Mouse (Mus musculus): ENCODE data around the gene Phactr1. TPM values are rescaled to one million over a fixed set of nuclear protein-coding genes. Genes with fewer than 3 reads are reported as not detected.
A peak's percentile ranks its signal among the peaks of the same experiment; 100 is the strongest.

The Phactr1 gene
- total and polyA plus RNA-seq, 2 experiments, result 0.16 to 0.28 TPM

DNA sequence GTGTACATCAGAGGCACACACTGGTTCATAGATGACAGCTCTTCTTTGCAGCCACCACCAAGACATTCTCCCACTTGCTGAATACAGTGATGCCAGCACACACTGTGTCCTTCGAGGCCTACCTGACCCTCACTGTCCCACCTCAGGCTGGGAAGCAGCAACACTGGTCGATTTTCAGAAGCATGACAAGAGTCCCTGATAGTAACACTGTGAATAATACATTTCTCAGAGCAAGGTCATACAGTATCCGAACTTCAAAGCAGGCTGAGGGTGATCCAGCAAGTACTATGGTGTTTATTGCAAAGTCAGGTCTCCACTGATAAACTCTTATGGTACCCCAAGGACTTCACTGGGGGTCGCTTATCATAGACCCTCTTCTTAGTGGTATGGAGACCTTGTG, 390.1 kb downstream of the Phactr1 start:
- H3K4me1 ChIP-seq (ENCODE audit: control insufficient read depth, insufficient read depth, low read length), result no peaks in the 10 kb centered on the region
- no peak overlapping the region for H3K27ac ChIP-seq (replicated peaks; ENCODE audit: insufficient read depth, low read depth, low read length)
- no peaks in the 10 kb centered on the region for H3K79me2 ChIP-seq (ENCODE audit: control insufficient read depth, insufficient read depth, low read length)
- no peak overlapping the region for H3K4me3 ChIP-seq (ENCODE audit: insufficient read depth, low read depth, low read length)
- no peaks in the 10 kb centered on the region for H3K36me3 ChIP-seq (ENCODE audit: control insufficient read depth, insufficient read depth, low read length)
- no peak for DNase-seq (ENCODE audit: extremely low read depth, low read depth, low spot score)
- 67% methylated on average over 4 of the region's 4 CpGs for WGBS
- H3K9ac ChIP-seq (ENCODE audit: low read depth, low read length), result no peak overlapping the region
- no peaks in the 10 kb centered on the region for H3K27me3 ChIP-seq (ENCODE audit: control insufficient read depth, insufficient read depth, low read length)
- TF ChIP-seq POLR2A (IDR thresholded peaks at IDR 0.05; ENCODE audit: extremely low read depth, insufficient read depth, low read length) (no peak), CTCF (IDR thresholded peaks at IDR 0.05; ENCODE audit: low read depth, low read length) (no peak)

DNA sequence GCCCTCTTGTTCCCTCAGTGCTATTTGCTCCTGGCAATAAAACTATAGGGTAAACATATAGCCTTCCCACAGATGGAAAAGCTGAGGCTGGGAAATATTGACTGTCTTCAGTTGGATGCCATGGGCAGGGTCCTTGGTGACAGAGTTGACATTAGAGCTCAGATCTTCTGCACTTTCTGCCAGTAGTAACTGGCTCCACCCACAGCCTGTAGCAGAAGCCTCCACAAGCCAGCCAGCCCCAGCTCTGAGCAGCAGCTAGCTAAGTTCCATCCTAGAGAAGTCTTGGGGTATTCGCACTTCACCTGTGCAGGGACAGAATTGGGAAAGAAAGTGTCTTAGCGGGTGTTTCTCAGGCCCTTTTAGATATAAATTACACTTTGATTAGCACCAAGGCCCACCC, 390.5 kb downstream of the Phactr1 start:
- no peak for TF ChIP-seq CTCF (IDR thresholded peaks at IDR 0.05; ENCODE audit: low read depth, low read length)
- TF ChIP-seq POLR2A (IDR thresholded peaks at IDR 0.05; ENCODE audit: extremely low read depth, insufficient read depth, low read length), result no peak
- Histone ChIP-seq H3K4me3 (ENCODE audit: insufficient read depth, low read depth, low read length) (no peak overlapping the region), H3K79me2 (ENCODE audit: control insufficient read depth, insufficient read depth, low read length) (no peaks in the 10 kb centered on the region), H3K27ac (replicated peaks; ENCODE audit: insufficient read depth, low read depth, low read length) (no peak overlapping the region), H3K9ac (ENCODE audit: low read depth, low read length) (no peak overlapping the region), H3K4me1 (ENCODE audit: control insufficient read depth, insufficient read depth, low read length) (no peaks in the 10 kb centered on the region), H3K36me3 (ENCODE audit: control insufficient read depth, insufficient read depth, low read length) (no peaks in the 10 kb centered on the region), H3K27me3 (ENCODE audit: control insufficient read depth, insufficient read depth, low read length) (no peaks in the 10 kb centered on the region)
- no peak for DNase-seq (ENCODE audit: extremely low read depth, low read depth, low spot score)
- WGBS, result 98% methylated on average over 2 of the region's 2 CpGs

DNA sequence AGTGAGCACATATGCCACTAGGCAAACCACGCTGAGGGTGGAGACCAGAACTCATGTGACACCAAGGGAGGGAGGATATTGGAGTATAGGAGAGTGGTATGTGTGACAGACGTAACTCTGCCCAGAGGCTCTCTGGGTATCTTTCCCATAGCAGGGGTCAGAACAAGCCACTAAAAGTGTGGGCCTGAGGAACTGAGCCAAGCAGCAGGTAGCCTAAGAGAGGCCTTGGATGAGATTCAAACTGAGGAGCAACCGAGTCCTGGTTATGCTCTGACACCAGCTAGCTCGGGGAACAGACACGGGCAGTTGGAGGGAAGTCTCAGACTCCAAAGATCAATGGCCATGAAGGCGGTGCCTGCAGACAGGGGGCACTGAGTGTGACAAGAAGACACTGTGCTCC, 395.0 kb downstream of the Phactr1 start:
- Histone ChIP-seq H3K4me1 (ENCODE audit: control insufficient read depth, insufficient read depth, low read length) (no peaks in the 10 kb centered on the region), H3K4me3 (ENCODE audit: insufficient read depth, low read depth, low read length) (no peak overlapping the region), H3K36me3 (ENCODE audit: control insufficient read depth, insufficient read depth, low read length) (no peaks in the 10 kb centered on the region), H3K27me3 (ENCODE audit: control insufficient read depth, insufficient read depth, low read length) (no peaks in the 10 kb centered on the region), H3K9ac (ENCODE audit: low read depth, low read length) (no peak overlapping the region), H3K79me2 (ENCODE audit: control insufficient read depth, insufficient read depth, low read length) (no peaks in the 10 kb centered on the region), H3K27ac (replicated peaks; ENCODE audit: insufficient read depth, low read depth, low read length) (no peak overlapping the region)
- no peak for DNase-seq (ENCODE audit: extremely low read depth, low read depth, low spot score)
- TF ChIP-seq CTCF (IDR thresholded peaks at IDR 0.05; ENCODE audit: low read depth, low read length), result no peak
- no peak for TF ChIP-seq POLR2A (IDR thresholded peaks at IDR 0.05; ENCODE audit: extremely low read depth, insufficient read depth, low read length)
- WGBS, result 80% methylated on average over 6 of the region's 6 CpGs

DNA sequence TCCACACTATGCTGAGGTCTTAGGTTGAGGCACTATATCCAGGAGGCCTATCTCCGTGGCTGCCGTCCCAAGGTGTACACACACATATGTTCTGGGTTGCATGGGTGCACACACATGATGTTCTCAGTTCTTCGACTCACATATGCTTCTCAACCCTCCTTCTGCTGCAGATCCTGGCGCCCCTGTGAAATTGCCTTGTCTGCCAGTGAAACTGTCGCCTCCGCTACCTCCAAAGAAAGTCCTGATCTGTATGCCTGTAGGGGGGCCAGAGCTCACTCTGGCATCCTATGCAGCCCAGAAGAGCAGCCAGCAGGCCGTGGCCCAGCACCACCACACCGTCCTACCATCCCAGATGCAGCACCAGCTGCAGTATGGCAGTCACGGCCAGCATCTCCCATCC, 397.1 kb downstream of the Phactr1 start:
- TF ChIP-seq CTCF (IDR thresholded peaks at IDR 0.05; ENCODE audit: low read depth, low read length) (no peak), POLR2A (IDR thresholded peaks at IDR 0.05; ENCODE audit: extremely low read depth, insufficient read depth, low read length) (no peak)
- H3K36me3 ChIP-seq (ENCODE audit: control insufficient read depth, insufficient read depth, low read length), result no peaks in the 10 kb centered on the region
- WGBS, result 90% methylated on average over 9 of the region's 9 CpGs

DNA sequence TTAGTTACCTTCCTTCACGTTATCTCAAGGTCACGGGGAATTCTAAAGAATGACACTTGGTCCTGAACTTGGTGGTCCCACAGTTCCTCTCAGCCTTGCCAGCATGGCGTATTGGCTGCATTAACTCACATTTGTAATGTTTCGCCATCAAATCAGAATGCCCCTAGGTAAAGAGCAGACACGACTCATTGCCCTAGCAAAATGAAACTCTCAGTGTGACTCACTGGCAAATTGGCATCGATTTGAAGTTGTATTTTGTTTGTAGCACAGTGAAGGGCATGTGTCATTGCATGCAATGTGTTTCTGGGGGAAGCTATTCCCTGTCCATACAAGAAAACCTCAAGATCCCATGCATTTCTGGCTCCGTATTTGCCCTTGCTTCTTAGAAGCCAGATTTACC, 404.8 kb downstream of the Phactr1 start:
- DNase-seq (ENCODE audit: extremely low read depth, low read depth, low spot score), result no peak
- H3K36me3 ChIP-seq (ENCODE audit: control insufficient read depth, insufficient read depth, low read length), result no peaks in the 10 kb centered on the region
- no peaks in the 10 kb centered on the region for H3K27me3 ChIP-seq (ENCODE audit: control insufficient read depth, insufficient read depth, low read length)
- no peak for TF ChIP-seq POLR2A (IDR thresholded peaks at IDR 0.05; ENCODE audit: extremely low read depth, insufficient read depth, low read length)
- TF ChIP-seq CTCF (IDR thresholded peaks at IDR 0.05; ENCODE audit: low read depth, low read length), result no peak
- H3K79me2 ChIP-seq (ENCODE audit: control insufficient read depth, insufficient read depth, low read length), result no peaks in the 10 kb centered on the region
- H3K9ac ChIP-seq (ENCODE audit: low read depth, low read length), result no peak overlapping the region
- no peak overlapping the region for H3K27ac ChIP-seq (replicated peaks; ENCODE audit: insufficient read depth, low read depth, low read length)
- H3K4me3 ChIP-seq (ENCODE audit: insufficient read depth, low read depth, low read length), result no peak overlapping the region
- WGBS, result 88% methylated on average over 7 of the region's 7 CpGs
- no peaks in the 10 kb centered on the region for H3K4me1 ChIP-seq (ENCODE audit: control insufficient read depth, insufficient read depth, low read length)

More for the DNA sequence above, 397.1 kb downstream of the Phactr1 start:
- no peak overlapping the region for H3K27ac ChIP-seq (replicated peaks; ENCODE audit: insufficient read depth, low read depth, low read length)
- H3K4me1 ChIP-seq (ENCODE audit: control insufficient read depth, insufficient read depth, low read length), result no peaks in the 10 kb centered on the region
- H3K27me3 ChIP-seq (ENCODE audit: control insufficient read depth, insufficient read depth, low read length), result no peaks in the 10 kb centered on the region
- DNase-seq (ENCODE audit: extremely low read depth, low read depth, low spot score), result no peak
- H3K79me2 ChIP-seq (ENCODE audit: control insufficient read depth, insufficient read depth, low read length), result no peaks in the 10 kb centered on the region
- no peak overlapping the region for H3K4me3 ChIP-seq (ENCODE audit: insufficient read depth, low read depth, low read length)
- no peak overlapping the region for H3K9ac ChIP-seq (ENCODE audit: low read depth, low read length)

DNA sequence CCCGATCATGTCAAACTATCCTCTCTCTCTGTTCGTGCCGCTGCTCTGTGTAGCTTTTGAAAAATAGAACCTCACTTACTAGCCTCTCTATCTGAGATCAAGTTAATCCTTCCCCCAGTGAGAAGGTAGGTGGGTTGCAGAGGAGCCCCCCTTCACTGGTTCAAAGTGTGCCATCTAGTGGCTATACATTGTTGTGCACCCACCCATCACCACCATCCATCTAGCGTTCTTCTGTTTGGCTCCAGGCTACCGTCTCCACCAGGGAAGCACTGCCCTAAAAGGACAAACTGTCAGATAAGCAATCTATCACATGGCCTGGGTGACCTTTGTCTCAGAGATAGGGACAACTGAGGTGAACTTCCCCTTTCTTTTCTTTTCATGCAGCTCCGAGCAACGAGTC, 413.9 kb downstream of the Phactr1 start:
- Histone ChIP-seq H3K79me2 (ENCODE audit: control insufficient read depth, insufficient read depth, low read length) (no peaks in the 10 kb centered on the region), H3K27me3 (ENCODE audit: control insufficient read depth, insufficient read depth, low read length) (no peaks in the 10 kb centered on the region), H3K9ac (ENCODE audit: low read depth, low read length) (no peak overlapping the region), H3K36me3 (ENCODE audit: control insufficient read depth, insufficient read depth, low read length) (no peaks in the 10 kb centered on the region), H3K4me1 (ENCODE audit: control insufficient read depth, insufficient read depth, low read length) (no peaks in the 10 kb centered on the region), H3K27ac (replicated peaks; ENCODE audit: insufficient read depth, low read depth, low read length) (no peak overlapping the region), H3K4me3 (ENCODE audit: insufficient read depth, low read depth, low read length) (no peak overlapping the region)
- no peak for DNase-seq (ENCODE audit: extremely low read depth, low read depth, low spot score)
- WGBS, result 43% methylated on average over 7 of the region's 7 CpGs
- TF ChIP-seq POLR2A (IDR thresholded peaks at IDR 0.05; ENCODE audit: extremely low read depth, insufficient read depth, low read length), result no peak
- TF ChIP-seq CTCF (IDR thresholded peaks at IDR 0.05; ENCODE audit: low read depth, low read length), result peak; percentile 14; the same call in 1 of the 2 replicates
